Mouse (Mus musculus) left cerebral cortex, adult 2 months (tissue): ENCODE measurements around the gene Pigm. TPM values are rescaled to one million over a fixed set of nuclear protein-coding genes. Genes with fewer than 3 reads are reported as not detected.
A peak's percentile ranks its signal among the peaks of the same experiment; 100 is the strongest.

Source experiments
- DNase-seq, 2 experiments: peaks; one replicate each; pipeline ENCODE4 v3.0.0; 2021 to 2022; ENCODE audit warnings: low spot score in 2 of 2, mixed read lengths in 1 of 2; ENCODE audit errors: extremely low spot score in 1 of 2
- H3K27ac ChIP-seq: fragments of 200-600 bp; 2 replicates; pipeline ENCODE4 v1.8.1; 2022
- H3K4me3 ChIP-seq: fragments of 200-600 bp; 2 replicates; pipeline ENCODE4 v1.8.1; 2022
- CTCF ChIP-seq: fragments of 200-600 bp; IDR thresholded peaks from 2 replicates; pipeline ENCODE4 v1.8.1; 2022; ENCODE audit warnings: antibody characterized with exemption, mild to moderate bottlenecking, moderate library complexity
- intact Hi-C: fragments of 180-260 bp; cut with DNase I; formaldehyde crosslinking; loops from one replicate; pipeline ENCODE4 v1.15.1; 2025
- total RNA-seq, 2 experiments: library from RNA; stranded (reverse); gene quantifications; 2 replicates each; pipeline ENCODE4 v1.2.3; 2021

The Pigm gene
- total RNA-seq, 2 experiments from 2014 or later = 9.3 to 9.8 TPM

DNA sequence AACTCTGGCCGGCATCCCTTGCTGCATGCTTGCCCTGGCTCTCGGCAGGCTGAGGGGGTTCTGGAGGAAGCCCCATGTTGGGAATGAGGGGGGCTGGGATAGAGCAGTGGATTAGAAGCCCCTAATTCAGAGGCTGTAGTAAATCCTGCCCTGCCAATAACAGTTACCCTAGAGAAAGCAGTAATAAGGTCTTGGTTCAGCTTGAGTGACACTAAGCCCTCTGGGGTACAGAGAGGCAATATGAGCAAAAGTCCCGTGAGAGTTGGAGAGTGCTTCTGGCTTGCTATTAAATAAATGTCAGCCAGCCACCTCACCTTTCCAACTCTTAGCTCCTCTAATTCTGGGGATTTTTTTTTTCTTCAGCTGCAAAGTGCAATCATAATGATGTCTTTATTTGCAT, 21.0 kb upstream of the Pigm start:
- H3K27ac ChIP-seq = peak overlapping the region; percentile 36; the same call in 1 of the 2 replicates
- no peak for DNase-seq
- H3K4me3 ChIP-seq = no peak overlapping the region
- intact Hi-C loops = loop anchor here (5.0 kb wide), 1 partner anchor 308 kb away; no protein-coding TSS in a partner anchor
- TF ChIP-seq CTCF = no peak

DNA sequence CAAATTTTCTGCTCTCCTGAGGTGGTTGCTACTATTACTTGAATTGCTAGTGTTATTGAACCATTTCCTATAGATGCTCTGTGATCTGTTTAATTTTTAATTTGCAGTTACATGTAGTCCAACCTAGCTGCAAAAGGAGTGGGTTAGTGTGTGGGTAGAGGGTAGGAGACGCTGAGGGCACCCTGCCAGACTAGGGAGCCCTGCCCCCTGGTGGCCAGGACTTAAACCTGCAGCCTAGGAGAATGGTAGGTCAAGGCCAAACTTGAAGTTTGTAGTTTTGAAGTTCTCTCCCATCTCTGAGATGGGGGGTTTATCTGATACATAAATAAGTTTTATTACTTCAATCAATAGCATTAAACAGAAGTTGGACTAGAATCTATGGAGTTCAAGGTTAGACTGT, 18.8 kb upstream of the Pigm start:
- intact Hi-C loops = loop anchor here (5.0 kb wide), 1 partner anchor 310 kb away; no protein-coding TSS in a partner anchor
- Histone ChIP-seq H3K27ac (peak overlapping the region; percentile 20), H3K4me3 (no peak overlapping the region)
- DNase-seq = peak; percentile 63 to 69
- TF ChIP-seq CTCF = peak; percentile 97

DNA sequence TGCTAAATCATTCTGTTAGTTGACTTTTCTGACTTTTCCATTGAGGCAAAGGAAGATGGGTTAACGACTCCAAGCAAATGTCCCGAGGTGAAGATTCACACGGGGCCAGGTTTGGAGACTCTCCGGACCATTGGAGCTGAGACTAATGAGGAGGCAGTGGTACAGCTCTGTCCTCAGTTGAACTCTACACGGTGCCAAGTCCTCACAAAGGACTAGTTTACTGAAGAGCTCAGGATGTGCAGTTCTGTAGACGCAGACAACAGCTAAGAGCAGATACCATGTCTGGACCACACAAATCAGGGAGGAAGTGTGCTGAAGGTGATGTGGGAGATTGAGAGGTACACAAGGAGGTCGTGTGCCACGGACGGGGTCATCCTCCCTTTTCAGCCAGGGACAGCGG, 18.0 kb upstream of the Pigm start:
- Histone ChIP-seq H3K27ac (peak overlapping the region; percentile 2), H3K4me3 (no peak overlapping the region)
- TF ChIP-seq CTCF = no peak
- intact Hi-C loops = loop anchor here (5.0 kb wide), 1 partner anchor 311 kb away; no protein-coding TSS in a partner anchor
- no peak for DNase-seq

DNA sequence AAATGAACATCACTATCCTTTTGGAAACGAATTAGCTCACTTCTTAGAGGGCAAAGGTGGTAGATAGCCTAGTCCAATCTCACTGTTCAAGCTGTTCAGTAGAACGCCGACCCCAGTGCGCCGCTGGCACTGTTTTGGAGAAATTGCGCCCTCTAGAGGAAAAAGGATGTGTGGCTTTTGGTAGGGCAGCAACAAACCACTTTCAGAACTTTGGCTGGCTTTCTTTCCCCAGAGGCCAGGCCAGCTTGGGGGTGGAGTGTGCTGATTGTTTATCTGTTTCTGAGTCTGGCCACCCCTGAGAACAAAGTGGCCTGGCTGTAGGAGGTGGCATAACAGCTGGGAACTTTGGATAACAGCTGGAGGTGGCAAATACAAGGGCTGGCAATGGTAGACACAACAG, 11.7 kb upstream of the Pigm start:
- intact Hi-C loops = loop anchor here (5.0 kb wide), 1 partner anchor 37 kb away; the partner anchor contains the start of gene Kcnj9
- DNase-seq = peak; percentile 51 to 66
- no peak overlapping the region; the same call in 1 of the 2 replicates for H3K27ac ChIP-seq
- no peak overlapping the region for H3K4me3 ChIP-seq
- TF ChIP-seq CTCF = peak; percentile 78

DNA sequence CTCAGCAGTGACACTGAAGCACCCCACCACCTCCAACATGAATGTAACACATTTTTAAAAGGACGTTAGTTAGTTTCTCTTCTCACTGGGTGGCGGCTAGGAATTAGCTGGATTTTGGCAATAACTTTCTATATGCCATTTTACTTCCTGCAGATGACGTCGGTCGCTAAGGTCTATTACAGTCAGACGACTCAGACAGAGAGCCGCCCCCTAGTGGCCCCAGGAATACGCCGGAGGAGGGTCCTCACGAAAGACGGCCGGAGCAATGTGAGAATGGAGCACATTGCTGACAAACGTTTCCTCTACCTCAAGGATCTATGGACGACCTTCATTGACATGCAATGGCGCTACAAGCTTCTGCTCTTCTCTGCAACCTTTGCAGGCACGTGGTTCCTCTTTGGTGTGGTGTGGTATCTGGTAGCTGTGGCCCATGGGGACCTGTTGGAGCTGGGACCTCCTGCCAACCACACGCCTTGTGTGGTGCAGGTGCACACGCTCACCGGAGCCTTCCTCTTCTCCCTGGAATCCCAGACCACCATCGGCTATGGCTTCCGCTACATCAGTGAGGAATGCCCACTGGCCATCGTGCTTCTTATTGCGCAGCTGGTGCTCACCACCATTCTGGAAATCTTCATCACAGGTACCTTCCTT, 7.5 kb upstream of the Pigm start:
- intact Hi-C loops = no loop called here
- DNase-seq = no peak
- TF ChIP-seq CTCF = peak; percentile 60
- Histone ChIP-seq H3K4me3 (no peak overlapping the region), H3K27ac (no peak overlapping the region)

DNA sequence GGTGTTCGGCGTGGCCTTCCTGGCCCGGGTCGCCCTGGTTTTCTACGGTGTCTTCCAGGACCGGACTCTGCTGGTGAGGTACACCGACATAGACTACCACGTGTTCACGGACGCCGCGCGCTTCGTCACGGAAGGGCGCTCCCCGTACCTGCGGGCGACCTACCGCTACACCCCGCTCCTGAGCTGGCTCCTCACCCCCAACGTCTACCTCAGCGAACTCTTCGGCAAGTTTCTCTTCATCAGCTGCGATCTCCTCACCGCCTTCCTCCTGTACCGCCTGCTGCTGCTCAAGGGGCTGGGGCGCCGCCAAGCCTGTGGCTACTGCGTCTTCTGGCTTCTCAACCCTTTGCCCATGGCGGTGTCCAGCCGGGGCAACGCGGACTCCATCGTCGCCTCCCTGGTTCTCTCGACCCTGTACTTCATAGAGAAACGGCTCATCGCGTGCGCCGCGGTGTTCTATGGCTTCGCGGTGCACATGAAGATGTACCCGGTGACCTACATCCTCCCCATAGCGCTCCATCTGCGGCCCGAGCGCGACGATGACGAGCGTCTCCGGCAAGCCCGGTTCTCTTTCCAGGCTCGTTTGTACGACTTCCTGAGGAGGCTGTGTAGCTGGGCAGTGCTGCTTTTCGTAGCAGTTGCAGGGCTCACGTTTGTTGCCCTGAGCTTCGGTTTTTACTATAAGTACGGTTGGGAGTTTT, 562 bp downstream of the Pigm start:
- intact Hi-C loops = no loop called here
- TF ChIP-seq CTCF = no peak
- DNase-seq = no peak
- Histone ChIP-seq H3K4me3 (peak overlapping the region; percentile 100), H3K27ac (peak overlapping the region; percentile 82)

DNA sequence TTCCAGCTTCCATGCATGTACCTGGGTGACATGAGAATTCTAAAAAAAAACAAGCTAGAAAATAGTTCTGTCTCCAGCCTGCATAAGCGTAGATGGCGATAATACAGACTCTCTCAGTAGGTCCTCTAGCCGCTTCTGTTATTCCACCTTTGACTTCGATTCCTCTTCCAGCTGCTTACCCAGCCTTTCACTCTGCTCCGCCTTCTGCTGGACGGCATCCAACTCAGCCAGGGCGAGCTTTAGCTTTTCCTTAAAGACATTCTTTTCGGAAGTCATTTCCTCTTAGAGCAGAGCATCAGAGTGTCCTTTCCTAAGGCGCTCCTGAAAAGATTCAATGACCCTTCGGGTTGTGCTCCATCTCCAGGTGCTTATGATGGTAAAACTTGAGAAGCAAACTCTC, 3.7 kb downstream of the Pigm start:
- Histone ChIP-seq H3K4me3 (no peak overlapping the region), H3K27ac (no peak overlapping the region)
- no peak for TF ChIP-seq CTCF
- intact Hi-C loops = no loop called here
- no peak for DNase-seq

DNA sequence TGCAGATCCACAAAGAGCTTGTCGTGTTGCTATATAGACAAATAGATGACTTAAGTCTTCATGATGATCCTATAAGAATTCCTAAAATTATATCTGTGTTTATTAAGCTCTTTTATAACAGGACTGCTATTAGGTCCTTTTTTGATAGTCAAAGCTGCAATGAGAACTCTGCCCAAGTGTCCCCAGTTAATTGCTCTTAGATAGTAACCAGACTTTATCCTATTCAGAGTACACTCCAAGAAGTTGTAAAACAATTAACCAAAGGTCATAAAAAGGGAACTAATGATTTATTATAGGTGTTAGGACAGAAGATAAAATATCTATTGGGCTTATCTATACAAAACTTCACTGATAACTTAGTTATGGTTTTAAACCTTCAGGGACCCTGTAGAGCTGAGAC, 5.7 kb downstream of the Pigm start:
- Histone ChIP-seq H3K27ac (no peak overlapping the region), H3K4me3 (no peak overlapping the region)
- no peak for DNase-seq
- intact Hi-C loops = no loop called here
- no peak for TF ChIP-seq CTCF

DNA sequence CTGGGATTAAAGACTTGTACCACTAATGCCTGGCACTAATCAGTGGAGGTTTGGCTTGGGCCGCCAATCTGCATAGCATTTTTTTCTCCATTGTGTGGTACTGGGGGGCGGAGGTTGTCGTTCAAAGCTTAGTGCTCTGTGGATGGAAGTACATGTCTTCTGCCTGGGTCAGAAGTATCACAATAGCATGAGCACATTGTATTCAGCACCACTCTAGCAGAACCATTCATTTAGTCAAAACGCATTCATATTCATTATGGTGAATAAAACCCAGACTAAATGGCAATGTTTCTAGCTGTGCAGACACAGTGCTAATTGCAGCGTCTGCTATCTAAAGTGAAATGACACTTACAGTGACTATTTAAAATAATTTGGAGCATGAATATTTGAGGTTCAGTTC, 10.9 kb downstream of the Pigm start:
- H3K4me3 ChIP-seq = no peak overlapping the region
- no peak for TF ChIP-seq CTCF
- H3K27ac ChIP-seq = no peak overlapping the region
- no peak for DNase-seq
- intact Hi-C loops = no loop called here

DNA sequence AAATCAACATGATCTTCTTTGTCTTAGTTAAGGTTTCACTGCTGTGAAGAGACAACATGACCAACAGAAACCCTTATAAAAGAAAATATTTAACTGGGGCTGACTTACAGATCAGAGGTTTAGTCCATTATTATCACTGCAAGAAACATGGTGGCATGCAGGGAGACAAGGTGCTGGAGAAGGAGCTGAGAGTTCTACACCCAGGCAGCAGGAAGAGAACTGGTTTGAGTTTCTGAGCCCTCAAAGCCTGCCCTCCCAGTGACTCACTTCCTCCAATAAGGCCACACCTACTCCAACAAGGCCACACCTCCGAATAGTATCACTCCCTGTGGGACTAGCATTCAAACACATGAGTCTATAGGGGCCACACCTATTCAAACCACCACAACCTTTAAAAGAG, 14.4 kb downstream of the Pigm start:
- H3K27ac ChIP-seq = no peak overlapping the region
- no peak for TF ChIP-seq CTCF
- DNase-seq = no peak
- intact Hi-C loops = no loop called here
- H3K4me3 ChIP-seq = no peak overlapping the region

DNA sequence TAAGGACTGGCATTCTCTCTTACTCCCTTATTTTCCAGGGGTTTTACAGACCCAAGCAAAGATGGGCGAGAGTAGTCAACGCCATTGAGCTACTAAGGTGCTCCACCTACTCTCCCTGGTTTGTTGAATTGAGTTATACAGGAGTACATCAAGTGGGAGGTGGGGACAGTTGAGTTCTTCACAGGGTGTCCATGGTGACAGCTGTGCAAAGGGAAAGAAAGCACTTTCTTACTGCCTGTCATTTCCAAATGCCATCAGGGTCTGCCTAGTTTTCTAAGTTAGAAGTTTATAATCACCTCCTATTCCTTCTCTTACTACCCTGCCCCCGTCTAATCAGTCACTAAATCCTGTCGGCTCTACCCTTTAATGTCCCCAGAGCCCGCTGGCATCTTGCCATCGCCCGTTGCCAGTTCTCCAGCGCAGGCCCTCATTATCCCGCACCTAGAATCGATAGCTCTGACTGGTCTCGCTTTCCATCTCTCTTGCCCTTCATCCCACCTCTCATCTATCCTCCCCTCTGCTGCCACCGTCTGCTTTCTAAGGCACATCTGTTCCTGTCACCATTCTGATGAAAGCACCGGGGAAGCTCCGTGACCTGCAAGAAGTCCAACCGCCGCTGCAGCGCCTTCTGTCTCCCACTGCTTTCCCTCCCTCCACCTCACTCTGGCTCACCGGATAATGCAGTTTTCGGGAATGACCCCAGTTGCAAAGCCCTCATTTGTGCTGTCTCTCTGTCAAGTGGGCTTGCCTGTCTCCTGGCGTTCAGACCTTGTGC, 15.6 kb downstream of the Pigm start:
- H3K27ac ChIP-seq = no peak overlapping the region
- peak in 1 of 2 experiments; percentile 20 for DNase-seq
- intact Hi-C loops = no loop called here
- no peak for TF ChIP-seq CTCF
- H3K4me3 ChIP-seq = no peak overlapping the region

DNA sequence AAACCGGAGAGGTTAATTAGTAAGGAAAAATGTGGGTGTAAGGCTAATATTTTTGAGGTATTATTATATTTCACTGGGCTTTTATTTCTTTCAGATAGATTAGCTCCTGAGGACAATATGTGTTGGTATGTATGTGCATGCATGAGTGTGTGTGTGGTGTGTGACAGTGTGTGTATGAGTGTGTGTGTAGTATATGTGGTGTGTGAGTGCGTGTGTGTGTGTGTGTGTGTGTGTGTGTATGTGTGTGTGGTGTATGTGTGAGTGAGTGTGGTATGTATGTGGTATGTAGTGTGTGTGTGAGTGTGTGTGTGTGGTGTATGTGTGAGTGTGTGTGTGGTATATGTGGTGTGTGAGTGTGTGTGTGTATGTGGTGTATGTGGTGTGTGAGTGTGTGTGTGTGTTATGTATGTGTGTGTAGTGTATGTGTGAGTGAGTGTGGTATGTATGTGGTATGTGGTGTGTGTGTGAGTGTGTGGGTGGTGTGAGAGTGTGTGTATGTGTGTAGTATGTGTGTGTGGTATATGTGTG, 16.4 kb downstream of the Pigm start:
- H3K27ac ChIP-seq = no peak overlapping the region
- intact Hi-C loops = no loop called here
- no peak for TF ChIP-seq CTCF

More for the DNA sequence above, 16.4 kb downstream of the Pigm start:
- H3K4me3 ChIP-seq = no peak overlapping the region
- DNase-seq = no peak
